Mouse (Mus musculus): ENCODE measurements around the gene Zfhx3.

DNA sequence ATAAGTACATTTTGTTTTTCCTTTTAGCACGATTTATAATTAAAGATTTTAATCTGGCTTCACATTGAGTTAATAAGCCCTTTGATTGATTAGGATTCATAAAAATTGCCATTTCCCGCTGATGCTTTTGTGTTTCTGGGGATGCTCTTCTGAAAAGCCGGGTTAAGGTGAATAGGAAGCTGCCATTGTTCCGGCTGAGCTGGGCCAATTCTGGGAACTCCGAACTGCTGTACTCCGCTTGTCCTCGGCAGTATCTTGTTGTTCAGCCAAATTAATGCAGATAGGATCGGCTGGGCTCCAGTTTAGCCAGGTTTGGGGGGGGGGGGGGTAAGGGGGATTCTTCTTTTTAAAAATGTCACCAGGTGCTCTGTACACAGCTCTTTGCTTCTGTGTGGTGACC lies 303.1 kb downstream of the Zfhx3 start:
- TF ChIP-seq CTCF (IDR thresholded peaks at IDR 0.05 in 2 of 3, conservative IDR thresholded peaks at IDR 0.05 in 1 of 3; ENCODE audit: control insufficient read depth in 1 of 3, insufficient read depth in 1 of 3, low read depth in 2 of 3, low read length in 3 of 3, poor library complexity in 1 of 3, severe bottlenecking in 1 of 3) (no peak), HCFC1 (IDR thresholded peaks at IDR 0.05; ENCODE audit: low read depth, low read length) (no peak), POLR2AphosphoS2 (IDR thresholded peaks at IDR 0.05; ENCODE audit: low read length) (no peak), E2F4 (IDR thresholded peaks at IDR 0.05; ENCODE audit: borderline replicate concordance, low read depth, low read length) (no peak)

All from MEL (cell line).